Mouse (Mus musculus): ENCODE results near the gene Mcu. TPM values are rescaled to one million over a fixed set of nuclear protein-coding genes. Genes with fewer than 3 reads are reported as not detected.

Gene Mcu
- polyA plus RNA-seq, 1 experiment from 2014 or later: 36.0 TPM

DNA sequence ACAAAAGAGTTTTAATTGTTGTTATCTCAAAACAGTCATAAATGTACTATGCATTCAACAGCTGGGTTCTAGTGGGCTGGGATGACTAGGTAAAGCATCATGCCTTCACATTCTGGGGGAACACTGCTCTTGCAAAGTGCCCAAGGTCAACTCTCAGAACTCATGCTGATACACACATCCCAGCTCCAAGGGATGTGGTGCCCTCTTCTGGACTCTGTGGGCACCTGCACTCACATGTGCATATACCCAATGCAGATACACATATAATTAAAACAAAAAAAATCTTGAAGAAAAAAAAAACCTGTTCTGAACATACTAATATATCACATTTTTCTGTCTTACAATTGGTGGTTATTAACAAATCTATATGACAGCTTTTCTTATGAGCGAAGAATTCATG lies 62.2 kb downstream of the Mcu start:
- ATAC-seq (ENCODE audit: low FRiP score, low TSS enrichment): no peak
- no peak overlapping the region for H3K4me2 ChIP-seq (replicated peaks; ENCODE audit: low read depth, low read length)
- 0 out of 2 replicates have a peak, but pooled peaks cover 3% of the 10 kb centered on the region for H3K9me3 ChIP-seq (ENCODE audit: control insufficient read depth, low read length)
- H3K4me3 ChIP-seq (ENCODE audit: low read length): no peak overlapping the region
- H3K27ac ChIP-seq (ENCODE audit: low read depth, low read length): no peak overlapping the region
- H3K4me1 ChIP-seq (ENCODE audit: control insufficient read depth, insufficient read depth, low read length): no peaks in the 10 kb centered on the region
- 98% methylated on average over 1 of the region's 1 CpGs for WGBS
- H3K9ac ChIP-seq (ENCODE audit: low read depth, low read length): no peak overlapping the region
- H3K27me3 ChIP-seq (ENCODE audit: control insufficient read depth, insufficient read depth, low read length): no peaks in the 10 kb centered on the region
- H3K36me3 ChIP-seq (ENCODE audit: control insufficient read depth, insufficient read depth, low read length): no peaks in the 10 kb centered on the region

DNA sequence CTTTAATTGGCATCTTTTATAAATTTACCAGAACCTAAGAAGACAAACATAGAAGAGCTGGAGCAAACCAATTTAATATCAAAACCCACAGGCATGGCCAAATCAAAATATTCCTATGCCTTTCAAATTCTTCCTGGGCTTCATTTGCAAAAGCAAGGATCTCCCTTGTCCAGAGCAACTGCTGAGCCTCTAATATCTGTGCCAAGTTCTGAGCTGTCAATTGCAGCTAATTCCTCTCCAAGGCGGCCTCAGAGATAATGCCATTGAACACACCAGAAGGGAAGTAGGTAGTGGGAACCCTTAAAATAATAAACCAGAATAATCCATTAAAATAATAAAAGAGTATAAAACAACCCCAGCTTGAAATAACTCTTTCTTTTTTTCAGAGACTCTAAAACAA lies 64.0 kb downstream of the Mcu start:
- Histone ChIP-seq H3K9ac (ENCODE audit: low read depth, low read length) (no peak overlapping the region), H3K9me3 (ENCODE audit: control insufficient read depth, low read length) (peaks cover 7% of the 10 kb centered on the region; the same call in 1 of the 2 replicates), H3K27ac (ENCODE audit: low read depth, low read length) (no peak overlapping the region), H3K4me1 (ENCODE audit: control insufficient read depth, insufficient read depth, low read length) (no peaks in the 10 kb centered on the region), H3K27me3 (ENCODE audit: control insufficient read depth, insufficient read depth, low read length) (no peaks in the 10 kb centered on the region), H3K4me3 (ENCODE audit: low read length) (no peak overlapping the region), H3K4me2 (replicated peaks; ENCODE audit: low read depth, low read length) (no peak overlapping the region), H3K36me3 (ENCODE audit: control insufficient read depth, insufficient read depth, low read length) (no peaks in the 10 kb centered on the region)
- no peak for ATAC-seq (ENCODE audit: low FRiP score, low TSS enrichment)
- 81% methylated on average over 1 of the region's 1 CpGs for WGBS

DNA sequence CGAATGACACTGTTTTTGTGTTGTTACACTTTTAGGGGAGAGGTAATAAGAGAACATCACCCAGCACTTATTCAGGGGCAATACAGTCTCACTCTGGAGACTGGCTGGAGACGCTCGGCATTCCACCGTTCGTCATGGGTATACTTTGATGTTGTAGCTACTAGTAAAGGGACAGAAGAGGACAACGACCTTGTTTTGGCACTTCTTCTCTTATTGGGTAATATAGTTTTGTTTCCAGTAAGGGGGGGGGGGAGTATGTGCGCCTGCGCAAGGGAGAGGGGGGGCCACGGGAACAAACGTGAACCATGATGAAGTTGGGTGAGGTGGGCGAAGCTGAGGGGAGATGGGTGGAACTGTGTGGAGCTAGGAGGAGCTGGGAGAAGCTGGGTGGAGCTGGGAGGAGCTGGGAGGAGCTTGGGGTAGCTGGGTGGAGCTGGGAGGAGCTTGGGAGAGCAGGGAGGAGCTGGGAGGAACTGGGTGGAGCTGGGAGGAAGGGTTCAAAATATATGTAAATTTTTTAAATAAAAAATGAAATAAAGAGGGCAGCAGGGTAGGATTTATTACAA lies 67.6 kb downstream of the Mcu start:
- no peak overlapping the region for H3K4me2 ChIP-seq (replicated peaks; ENCODE audit: low read depth, low read length)
- peaks cover 3% of the 10 kb centered on the region; the same call in 1 of the 2 replicates for H3K36me3 ChIP-seq (ENCODE audit: control insufficient read depth, insufficient read depth, low read length)
- 62% methylated on average over 11 of the region's 11 CpGs for WGBS
- no peak overlapping the region for H3K9ac ChIP-seq (ENCODE audit: low read depth, low read length)
- no peak overlapping the region for H3K4me3 ChIP-seq (ENCODE audit: low read length)
- no peak overlapping the region for H3K27ac ChIP-seq (ENCODE audit: low read depth, low read length)
- no peaks in the 10 kb centered on the region for H3K4me1 ChIP-seq (ENCODE audit: control insufficient read depth, insufficient read depth, low read length)
- ATAC-seq (ENCODE audit: low FRiP score, low TSS enrichment): 0 out of 2 replicates have a peak, but pooled peaks have one; percentile 32
- no peaks in the 10 kb centered on the region for H3K27me3 ChIP-seq (ENCODE audit: control insufficient read depth, insufficient read depth, low read length)
- peaks cover 20% of the 10 kb centered on the region; the same call in 1 of the 2 replicates for H3K9me3 ChIP-seq (ENCODE audit: control insufficient read depth, low read length)

DNA sequence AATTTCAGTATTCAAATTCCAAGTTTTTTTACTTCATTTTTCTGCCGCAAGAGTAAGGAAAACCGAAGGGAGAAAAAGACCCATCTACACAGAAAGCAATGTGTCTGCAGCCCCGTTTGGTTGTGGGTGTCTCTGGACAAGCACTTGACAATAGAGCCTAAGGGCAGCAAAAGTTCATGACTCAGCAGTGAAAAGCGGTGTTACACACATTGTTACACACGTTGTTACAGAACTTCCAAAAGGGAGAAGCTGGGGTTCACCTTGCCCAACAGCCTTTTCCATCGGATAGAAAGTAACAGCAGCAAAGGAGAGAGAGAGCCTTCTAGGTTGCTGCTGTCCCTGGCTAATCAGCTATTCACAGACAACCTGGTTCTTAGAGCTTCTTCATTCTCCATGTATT lies 68.3 kb downstream of the Mcu start:
- ATAC-seq (ENCODE audit: low FRiP score, low TSS enrichment): no peak
- Histone ChIP-seq H3K36me3 (ENCODE audit: control insufficient read depth, insufficient read depth, low read length) (peaks cover 3% of the 10 kb centered on the region; the same call in 1 of the 2 replicates), H3K9me3 (ENCODE audit: control insufficient read depth, low read length) (peaks cover 20% of the 10 kb centered on the region; the same call in 1 of the 2 replicates), H3K4me1 (ENCODE audit: control insufficient read depth, insufficient read depth, low read length) (no peaks in the 10 kb centered on the region), H3K4me3 (ENCODE audit: low read length) (no peak overlapping the region), H3K27me3 (ENCODE audit: control insufficient read depth, insufficient read depth, low read length) (no peaks in the 10 kb centered on the region), H3K9ac (ENCODE audit: low read depth, low read length) (no peak overlapping the region), H3K27ac (ENCODE audit: low read depth, low read length) (no peak overlapping the region), H3K4me2 (replicated peaks; ENCODE audit: low read depth, low read length) (no peak overlapping the region)
- WGBS: 81% methylated on average over 6 of the region's 6 CpGs

DNA sequence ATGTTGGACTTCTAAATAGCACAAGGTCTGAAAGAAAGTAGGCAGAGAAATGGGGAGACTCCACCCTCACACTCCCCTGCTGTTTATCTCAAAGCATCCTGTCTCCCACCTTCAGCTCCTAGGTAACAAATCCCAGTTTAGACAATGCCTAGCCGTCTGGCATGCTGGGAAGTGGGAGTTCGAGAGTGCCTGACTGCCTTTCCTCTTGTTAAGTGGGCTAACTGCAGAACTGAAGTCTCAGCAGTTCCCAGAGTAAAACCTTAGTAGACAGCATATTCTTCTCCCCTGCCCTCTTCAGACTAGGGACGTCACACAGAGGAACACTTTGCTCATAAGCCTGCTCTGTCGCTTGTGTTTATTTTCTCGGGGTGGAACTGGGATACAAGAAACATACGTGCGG lies 69.1 kb downstream of the Mcu start:
- H3K27ac ChIP-seq (ENCODE audit: low read depth, low read length): no peak overlapping the region
- no peak overlapping the region for H3K9ac ChIP-seq (ENCODE audit: low read depth, low read length)
- H3K27me3 ChIP-seq (ENCODE audit: control insufficient read depth, insufficient read depth, low read length): no peaks in the 10 kb centered on the region
- no peak for ATAC-seq (ENCODE audit: low FRiP score, low TSS enrichment)
- H3K9me3 ChIP-seq (ENCODE audit: control insufficient read depth, low read length): peaks cover 20% of the 10 kb centered on the region; the same call in 1 of the 2 replicates
- no peaks in the 10 kb centered on the region for H3K4me1 ChIP-seq (ENCODE audit: control insufficient read depth, insufficient read depth, low read length)
- no peak overlapping the region for H3K4me2 ChIP-seq (replicated peaks; ENCODE audit: low read depth, low read length)
- no peak overlapping the region for H3K4me3 ChIP-seq (ENCODE audit: low read length)
- peaks cover 3% of the 10 kb centered on the region; the same call in 1 of the 2 replicates for H3K36me3 ChIP-seq (ENCODE audit: control insufficient read depth, insufficient read depth, low read length)
- 71% methylated on average over 7 of the region's 7 CpGs for WGBS

DNA sequence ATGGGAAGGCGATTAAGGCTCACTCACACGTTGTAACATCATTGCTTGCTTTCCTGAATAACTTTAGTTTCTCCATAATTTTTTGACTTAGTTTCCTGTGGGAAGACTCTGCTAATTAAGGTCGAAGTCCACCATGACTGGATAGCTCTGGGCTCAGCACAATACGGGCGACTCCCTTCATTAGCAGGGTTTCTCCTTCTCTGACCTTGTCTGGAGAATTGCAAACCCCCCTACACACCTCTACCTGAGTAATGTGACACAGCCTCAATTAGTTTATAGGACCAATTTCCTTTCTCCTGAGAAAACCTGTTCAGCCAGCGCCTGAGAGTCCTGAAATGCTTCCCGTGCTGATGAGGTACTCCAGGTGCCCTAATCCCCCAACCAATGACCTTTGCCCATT lies 71.3 kb downstream of the Mcu start:
- Histone ChIP-seq H3K27ac (ENCODE audit: low read depth, low read length) (no peak overlapping the region), H3K27me3 (ENCODE audit: control insufficient read depth, insufficient read depth, low read length) (no peaks in the 10 kb centered on the region), H3K36me3 (ENCODE audit: control insufficient read depth, insufficient read depth, low read length) (peaks cover 3% of the 10 kb centered on the region; the same call in 1 of the 2 replicates), H3K4me3 (ENCODE audit: low read length) (no peak overlapping the region), H3K9ac (ENCODE audit: low read depth, low read length) (no peak overlapping the region), H3K9me3 (ENCODE audit: control insufficient read depth, low read length) (peaks cover 20% of the 10 kb centered on the region; the same call in 1 of the 2 replicates), H3K4me2 (replicated peaks; ENCODE audit: low read depth, low read length) (no peak overlapping the region), H3K4me1 (ENCODE audit: control insufficient read depth, insufficient read depth, low read length) (peaks cover 8% of the 10 kb centered on the region)
- ATAC-seq (ENCODE audit: low FRiP score, low TSS enrichment): no peak
- WGBS: 81% methylated on average over 7 of the region's 7 CpGs

DNA sequence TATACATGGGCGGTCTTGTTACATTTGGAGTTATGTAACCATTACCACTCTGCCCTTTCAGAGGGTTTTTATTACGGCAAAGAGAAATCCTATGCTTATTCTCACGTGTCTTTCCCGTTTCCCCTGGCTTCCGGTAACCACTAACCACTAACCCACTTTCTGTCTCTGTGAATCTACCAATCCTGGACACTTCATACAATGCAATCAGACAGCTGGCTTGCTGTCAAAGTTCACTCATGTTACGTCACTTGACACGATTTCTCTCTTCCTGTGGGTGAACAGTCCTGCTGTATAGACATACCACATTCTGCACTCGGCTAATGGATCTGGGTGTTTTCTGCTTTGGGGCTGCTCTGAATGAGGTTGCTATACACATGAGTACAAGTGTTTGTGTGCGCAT lies 73.1 kb downstream of the Mcu start:
- Histone ChIP-seq H3K27me3 (ENCODE audit: control insufficient read depth, insufficient read depth, low read length) (no peaks in the 10 kb centered on the region), H3K4me2 (replicated peaks; ENCODE audit: low read depth, low read length) (no peak overlapping the region), H3K4me3 (ENCODE audit: low read length) (no peak overlapping the region), H3K36me3 (ENCODE audit: control insufficient read depth, insufficient read depth, low read length) (peaks cover 3% of the 10 kb centered on the region; the same call in 1 of the 2 replicates), H3K27ac (ENCODE audit: low read depth, low read length) (no peak overlapping the region), H3K9ac (ENCODE audit: low read depth, low read length) (no peak overlapping the region), H3K9me3 (ENCODE audit: control insufficient read depth, low read length) (peaks cover 20% of the 10 kb centered on the region; the same call in 1 of the 2 replicates), H3K4me1 (ENCODE audit: control insufficient read depth, insufficient read depth, low read length) (peaks cover 25% of the 10 kb centered on the region)
- 86% methylated on average over 9 of the region's 9 CpGs for WGBS
- no peak for ATAC-seq (ENCODE audit: low FRiP score, low TSS enrichment)

DNA sequence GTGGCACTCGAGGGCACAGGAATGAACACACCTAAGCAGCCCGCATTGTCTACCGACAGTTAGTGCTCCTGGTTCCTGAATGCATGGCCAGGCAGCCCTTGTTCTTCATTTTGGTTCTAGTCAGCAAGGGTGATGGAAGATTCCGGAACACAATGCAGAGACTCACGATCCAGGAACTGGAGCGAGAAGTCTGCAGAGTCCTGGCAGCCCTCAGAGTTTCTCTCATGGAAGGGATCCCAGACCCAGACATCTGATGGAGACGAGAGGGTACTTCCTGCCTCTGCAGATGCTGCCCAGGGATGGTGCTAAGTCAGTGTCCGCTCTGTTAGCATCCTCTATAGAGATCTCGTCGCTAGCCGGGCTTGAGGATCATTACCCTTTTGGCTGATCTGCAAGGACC lies 75.0 kb downstream of the Mcu start:
- Histone ChIP-seq H3K36me3 (ENCODE audit: control insufficient read depth, insufficient read depth, low read length) (peaks cover 3% of the 10 kb centered on the region; the same call in 1 of the 2 replicates), H3K4me3 (ENCODE audit: low read length) (no peak overlapping the region), H3K9me3 (ENCODE audit: control insufficient read depth, low read length) (peaks cover 10% of the 10 kb centered on the region; the same call in 1 of the 2 replicates), H3K27ac (ENCODE audit: low read depth, low read length) (no peak overlapping the region), H3K4me1 (ENCODE audit: control insufficient read depth, insufficient read depth, low read length) (peaks cover 27% of the 10 kb centered on the region), H3K4me2 (replicated peaks; ENCODE audit: low read depth, low read length) (no peak overlapping the region), H3K27me3 (ENCODE audit: control insufficient read depth, insufficient read depth, low read length) (no peaks in the 10 kb centered on the region), H3K9ac (ENCODE audit: low read depth, low read length) (no peak overlapping the region)
- WGBS: 78% methylated on average over 11 of the region's 11 CpGs
- no peak for ATAC-seq (ENCODE audit: low FRiP score, low TSS enrichment)

DNA sequence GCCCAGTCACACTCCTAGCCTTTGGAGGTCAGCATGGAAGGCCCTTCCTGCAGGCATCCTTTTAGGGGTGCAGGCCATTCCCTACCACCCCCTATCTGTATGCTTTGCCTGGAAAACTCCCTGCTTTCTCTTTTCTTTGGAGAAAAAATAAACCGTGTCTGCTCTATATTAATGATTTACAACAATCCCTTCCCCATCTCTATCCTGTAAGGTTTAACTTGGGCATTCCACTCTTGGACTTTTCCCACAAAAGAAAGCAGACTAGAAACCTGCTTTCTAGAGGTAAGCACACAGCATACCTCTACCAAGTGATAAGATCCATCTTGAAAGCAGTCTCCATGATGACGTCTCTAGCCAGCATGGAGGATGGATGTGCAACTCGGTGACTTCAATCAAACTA lies 75.9 kb downstream of the Mcu start:
- H3K4me3 ChIP-seq (ENCODE audit: low read length): no peak overlapping the region
- H3K27ac ChIP-seq (ENCODE audit: low read depth, low read length): peak overlapping the region; percentile 30; the same call in 1 of the 2 replicates

More for the DNA sequence above, 75.9 kb downstream of the Mcu start:
- H3K36me3 ChIP-seq (ENCODE audit: control insufficient read depth, insufficient read depth, low read length): no peaks in the 10 kb centered on the region
- H3K27me3 ChIP-seq (ENCODE audit: control insufficient read depth, insufficient read depth, low read length): no peaks in the 10 kb centered on the region
- ATAC-seq (ENCODE audit: low FRiP score, low TSS enrichment): no peak
- no peak overlapping the region for H3K4me2 ChIP-seq (replicated peaks; ENCODE audit: low read depth, low read length)
- peaks cover 1% of the 10 kb centered on the region; the same call in 1 of the 2 replicates for H3K9me3 ChIP-seq (ENCODE audit: control insufficient read depth, low read length)
- no peak overlapping the region for H3K9ac ChIP-seq (ENCODE audit: low read depth, low read length)
- H3K4me1 ChIP-seq (ENCODE audit: control insufficient read depth, insufficient read depth, low read length): peaks cover 27% of the 10 kb centered on the region
- WGBS: 58% methylated on average over 3 of the region's 3 CpGs

All from kidney, embryonic 14.5 days (tissue).